Mouse (Mus musculus) central nervous system, embryonic 14 days (tissue): ENCODE measurements around the gene Fignl2. TPM values are rescaled to one million over a fixed set of nuclear protein-coding genes. Genes with fewer than 3 reads are reported as not detected.

Source experiments
- polyA plus RNA-seq: library from polyadenylated mRNA; depleted of rRNA; stranded (reverse); fragments of >200 nt; gene quantifications from 2 replicates; pipeline ENCODE4 v1.2.3, GENCODE M21; 2012; rRNA removed

Fignl2 gene
- polyA plus RNA-seq: 1.6 and 2.2 TPM in 2 replicates

DNA sequence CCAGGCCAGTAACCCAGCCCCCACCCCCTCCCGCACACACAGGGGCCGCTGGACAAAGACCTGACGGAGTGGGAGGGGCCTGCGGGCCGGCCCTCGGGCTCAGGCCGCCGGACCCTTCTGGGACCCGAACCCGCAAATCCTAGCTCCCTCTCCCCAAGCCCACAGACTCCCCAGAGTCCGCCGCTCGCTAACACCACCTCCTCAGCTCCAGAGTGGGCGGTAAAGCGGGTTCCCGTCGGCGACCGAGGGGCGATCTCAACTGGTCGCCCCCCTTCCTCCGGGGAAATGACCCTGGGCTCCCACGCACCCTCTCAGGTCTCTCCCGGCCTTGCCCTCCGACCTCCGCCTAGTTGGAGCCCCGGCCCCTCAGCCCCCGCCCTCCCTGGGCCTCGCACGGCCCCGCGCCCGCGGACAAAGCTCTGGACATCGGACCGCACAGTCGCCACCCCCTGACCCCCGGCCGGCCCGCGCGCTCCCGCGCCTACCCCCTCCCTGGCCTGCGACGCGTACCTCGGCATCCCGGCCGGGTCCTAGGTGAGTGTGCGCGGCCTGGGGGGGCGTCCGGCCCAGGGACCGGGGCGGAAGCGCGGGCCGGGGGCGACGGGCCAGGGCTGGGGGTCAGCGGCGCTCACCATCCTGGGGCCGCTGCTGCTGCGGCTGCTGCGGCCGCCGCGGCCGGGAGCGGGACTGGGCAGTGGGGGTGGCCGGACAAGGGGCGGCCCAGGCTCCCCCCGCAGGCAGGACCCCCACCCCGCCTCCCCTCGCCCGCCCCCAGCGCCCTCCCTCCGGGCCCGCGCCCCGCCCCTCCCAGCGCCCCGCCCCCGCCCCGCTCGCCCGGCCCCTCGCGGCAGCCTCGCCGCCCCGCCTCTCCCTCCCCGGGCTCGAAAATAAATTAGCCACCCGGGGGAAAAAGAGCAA is at the start of gene Fignl2:
Gene Fignl2 (minus strand): TSS at position 755 of the 918 bp plus-strand sequence.

DNA sequence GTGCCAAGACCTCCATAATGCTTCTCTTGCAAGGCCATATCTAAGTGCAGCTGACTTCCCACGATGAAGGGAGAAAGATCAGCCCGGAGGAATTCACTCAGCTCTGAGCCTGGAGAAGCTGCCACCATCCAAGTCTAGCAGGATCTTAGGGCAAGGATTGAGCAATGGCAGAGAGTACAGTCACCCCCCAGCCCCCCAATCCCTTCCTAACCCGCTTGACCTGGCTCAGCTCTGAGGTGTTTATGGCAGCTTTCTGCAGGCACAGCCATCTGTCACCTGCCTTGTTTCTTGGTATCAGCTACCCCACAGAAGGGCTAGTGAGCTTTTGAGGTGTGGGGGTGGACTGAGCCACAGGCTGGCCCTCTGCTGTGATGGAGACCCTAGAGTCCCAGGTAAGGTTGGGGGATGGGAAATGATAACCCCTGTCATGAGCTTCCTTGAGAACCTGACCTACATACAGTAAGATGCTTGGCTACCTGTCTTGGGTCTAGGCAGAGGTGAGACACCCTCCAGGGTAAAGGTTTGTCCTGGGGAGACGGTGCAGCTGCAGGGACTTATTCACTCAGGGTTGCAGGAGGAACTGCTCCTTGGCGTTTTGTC is 37.2 kb upstream of the Fignl2 start, which contains the start of gene Ankrd33:
Gene Ankrd33 (plus strand): TSS at position 245 of the 600 bp plus-strand sequence.

DNA sequence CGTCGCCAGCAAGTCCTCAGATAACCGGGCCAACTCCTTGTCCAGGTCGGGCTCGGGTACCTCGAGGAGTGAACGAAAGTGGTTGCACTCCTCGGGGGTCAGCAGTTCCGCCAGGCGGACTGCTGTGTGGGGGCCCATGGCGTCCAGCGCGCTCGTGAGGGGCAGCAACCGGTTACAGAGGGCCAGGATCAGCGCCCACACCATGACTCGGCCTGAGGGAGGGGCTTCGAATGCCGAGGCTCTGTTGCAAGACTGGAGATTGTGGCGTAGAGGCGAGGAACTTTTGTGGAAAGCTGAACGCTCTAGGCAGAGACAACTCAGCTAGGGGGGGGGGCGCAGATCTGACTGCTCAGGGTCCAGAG is 31.2 kb downstream of the Fignl2 start, which contains the start of gene Gm47841:
Gene Gm47841 (minus strand): TSS at position 204 of the 362 bp plus-strand sequence.

Other genes with a start within 250 kb of the Fignl2 start
- gene Scn8a, start 208.7 kb downstream of the Fignl2 start, polyA plus RNA-seq: 30.2 and 31.7 TPM in 2 replicates
- 0.05 and 0.09 TPM in 2 replicates for gene Gm47841, start 31.2 kb downstream of the Fignl2 start, polyA plus RNA-seq
- gene Ankrd33, start 37.2 kb upstream of the Fignl2 start, polyA plus RNA-seq: 0.04 TPM in 1 of 2 replicates, not detected in the other
- gene Acvrl1, start 50.0 kb upstream of the Fignl2 start, polyA plus RNA-seq: 9.7 and 12.0 TPM in 2 replicates
- 59.3 and 63.5 TPM in 2 replicates for gene Acvr1b, start 95.5 kb upstream of the Fignl2 start, polyA plus RNA-seq
- gene Grasp, start 145.6 kb upstream of the Fignl2 start, polyA plus RNA-seq: 4.9 and 8.8 TPM in 2 replicates
- gene Nr4a1, start 175.7 kb upstream of the Fignl2 start, polyA plus RNA-seq: 6.5 and 12.2 TPM in 2 replicates
- gene Atg101, start 205.7 kb upstream of the Fignl2 start, polyA plus RNA-seq: 65.1 and 67.8 TPM in 2 replicates
- 0.33 and 0.41 TPM in 2 replicates for gene 6030408B16Rik, start 214.6 kb upstream of the Fignl2 start, polyA plus RNA-seq